Mouse (Mus musculus) induced T-regulatory cell, adult 2 months (primary cell): Measurements from ENCODE around the gene Ccn2.
A peak's percentile ranks its signal among the peaks of the same experiment; 100 is the strongest.

Experiments
- DNase-seq: peaks from one replicate; pipeline ENCODE4 v3.0.0-alpha.2; 2012; ENCODE audit warnings: low read depth

Gene Ccn2

GRCm38 (mm10) chr10:24595250-24596002, at the start of gene Ccn2:
Gene Ccn2, plus strand, starts transcription at chr10:24595442.
- peak; percentile 42 for DNase-seq

GRCm38 (mm10) chr10:24552870-24553269, 42.4 kb upstream of the Ccn2 start:
- DNase-seq, result no peak

- DNase-seq, result no peak
Observed at GRCm38 (mm10) chr10:24554091-24554490, 41.2 kb upstream of the Ccn2 start.

- no peak for DNase-seq
Observed at GRCm38 (mm10) chr10:24558366-24558765, 36.9 kb upstream of the Ccn2 start.

- no peak for DNase-seq
Observed at GRCm38 (mm10) chr10:24569691-24570420, 25.4 kb upstream of the Ccn2 start.

- no peak for DNase-seq
Observed at GRCm38 (mm10) chr10:24572044-24572960, 22.9 kb upstream of the Ccn2 start.

- DNase-seq, result no peak
Observed at GRCm38 (mm10) chr10:24573484-24573883, 21.8 kb upstream of the Ccn2 start.

GRCm38 (mm10) chr10:24581076-24581475, 14.2 kb upstream of the Ccn2 start:
- no peak for DNase-seq

GRCm38 (mm10) chr10:24588824-24589223, 6.4 kb upstream of the Ccn2 start:
- DNase-seq, result no peak

GRCm38 (mm10) chr10:24589238-24589637, 6.0 kb upstream of the Ccn2 start:
- DNase-seq, result no peak

- DNase-seq, result peak; percentile 27
Observed at GRCm38 (mm10) chr10:24590546-24590945, 4.7 kb upstream of the Ccn2 start.

- DNase-seq, result peak; percentile 90
Observed at GRCm38 (mm10) chr10:24591136-24591535, 4.1 kb upstream of the Ccn2 start.

- peak; percentile 66 for DNase-seq
Observed at GRCm38 (mm10) chr10:24591741-24592140, 3.5 kb upstream of the Ccn2 start.

- no peak for DNase-seq
Observed at GRCm38 (mm10) chr10:24592318-24592717, 2.9 kb upstream of the Ccn2 start.

- DNase-seq, result peak; percentile 51
Observed at GRCm38 (mm10) chr10:24592969-24593368, 2.3 kb upstream of the Ccn2 start.

- DNase-seq, result no peak
Observed at GRCm38 (mm10) chr10:24593556-24593955, 1.7 kb upstream of the Ccn2 start.

GRCm38 (mm10) chr10:24596003-24596868, 994 bp downstream of the Ccn2 start:
- no peak for DNase-seq

- DNase-seq, result no peak
Observed at GRCm38 (mm10) chr10:24596869-24597339, 1.7 kb downstream of the Ccn2 start.

GRCm38 (mm10) chr10:24597789-24598188, 2.5 kb downstream of the Ccn2 start:
- no peak for DNase-seq

- no peak for DNase-seq
Observed at GRCm38 (mm10) chr10:24598693-24599092, 3.5 kb downstream of the Ccn2 start.

- DNase-seq, result no peak
Observed at GRCm38 (mm10) chr10:24599802-24600201, 4.6 kb downstream of the Ccn2 start.
